Mouse (Mus musculus) liver (tissue): ENCODE measurements around the gene Nudt17.
A peak's percentile ranks its signal among the peaks of the same experiment; 100 is the strongest.
"Not testable (repeated sequence)": the region's sequence is repeated elsewhere in the genome, so short reads cannot be mapped to it uniquely, and the experiment has no call there.

ENCODE experiments used
- DNase-seq: peaks from one replicate; pipeline ENCODE4 v3.0.0-alpha.2; 2020; ENCODE audit warnings: mixed read lengths

Gene Nudt17

GRCm38 (mm10) chr3:96707903-96708683 is at the start of gene Nudt17:
Gene Nudt17, minus strand, starts transcription at chr3:96708562.
- peak; percentile 80 for DNase-seq

- no peak for DNase-seq
Observed at GRCm38 (mm10) chr3:96757691-96758090, 49.3 kb upstream of the Nudt17 start.

- no peak for DNase-seq
Observed at GRCm38 (mm10) chr3:96755935-96756334, 47.6 kb upstream of the Nudt17 start.

- no peak for DNase-seq
Observed at GRCm38 (mm10) chr3:96746829-96747228, 38.5 kb upstream of the Nudt17 start.

- no peak for DNase-seq
Observed at GRCm38 (mm10) chr3:96744348-96744747, 36.0 kb upstream of the Nudt17 start.

- not testable (repeated sequence) for DNase-seq
Observed at GRCm38 (mm10) chr3:96740279-96740678, 31.9 kb upstream of the Nudt17 start.

GRCm38 (mm10) chr3:96737995-96738394 is 29.6 kb upstream of the Nudt17 start:
- no peak for DNase-seq

GRCm38 (mm10) chr3:96737013-96737740 is 28.8 kb upstream of the Nudt17 start:
- DNase-seq: no peak

GRCm38 (mm10) chr3:96735200-96735599 is 26.8 kb upstream of the Nudt17 start:
- no peak for DNase-seq

GRCm38 (mm10) chr3:96733984-96734383 is 25.6 kb upstream of the Nudt17 start:
- DNase-seq: no peak

GRCm38 (mm10) chr3:96730785-96731184 is 22.4 kb upstream of the Nudt17 start:
- DNase-seq: no peak

GRCm38 (mm10) chr3:96729403-96729784 is 21.0 kb upstream of the Nudt17 start:
- DNase-seq: no peak

GRCm38 (mm10) chr3:96728634-96729402 is 20.5 kb upstream of the Nudt17 start:
- no peak for DNase-seq

GRCm38 (mm10) chr3:96727828-96728633 is 19.7 kb upstream of the Nudt17 start:
- no peak for DNase-seq

- DNase-seq: peak; percentile 98
Observed at GRCm38 (mm10) chr3:96727343-96727827, 19.0 kb upstream of the Nudt17 start, which contains the start of the genes Polr3c and Rnf115. Gene Polr3c, minus strand, starts transcription at chr3:96727628. Gene Rnf115, plus strand, starts transcription at chr3:96727664.

GRCm38 (mm10) chr3:96719173-96719572 is 10.8 kb upstream of the Nudt17 start:
- DNase-seq: peak; percentile 50

GRCm38 (mm10) chr3:96715854-96716253 is 7.5 kb upstream of the Nudt17 start:
- no peak for DNase-seq

- no peak for DNase-seq
Observed at GRCm38 (mm10) chr3:96714286-96714685, 5.9 kb upstream of the Nudt17 start.

GRCm38 (mm10) chr3:96708684-96709064 is 312 bp upstream of the Nudt17 start:
- DNase-seq: no peak

GRCm38 (mm10) chr3:96706984-96707383 is 1.4 kb downstream of the Nudt17 start:
- DNase-seq: no peak

GRCm38 (mm10) chr3:96706217-96706616 is 2.1 kb downstream of the Nudt17 start:
- DNase-seq: no peak

- DNase-seq: peak; percentile 45
Observed at GRCm38 (mm10) chr3:96704778-96705177, 3.6 kb downstream of the Nudt17 start.
